Mouse (Mus musculus) G1E (cell line): ENCODE results near the gene Bdh1.

Experiments
- CTCF ChIP-seq: IDR thresholded peaks from 2 replicates; pipeline ENCODE4 v1.5.1; 2012; ENCODE audit warnings: low read depth, low read length, inconsistent platforms, mixed read lengths
- GATA1 ChIP-seq: IDR thresholded peaks from 2 replicates; pipeline ENCODE4 v1.6.1; 2012; ENCODE audit warnings: borderline replicate concordance, low read length, inconsistent platforms, mixed read lengths
- GATA2 ChIP-seq: IDR thresholded peaks from 2 replicates; pipeline ENCODE4 v1.6.1; 2012; ENCODE audit warnings: low read depth, low read length, inconsistent platforms, borderline replicate concordance
- POLR2AphosphoS5 ChIP-seq: IDR thresholded peaks from 2 replicates; pipeline ENCODE4 v1.6.1; 2012; ENCODE audit warnings: low read depth, low read length, inconsistent platforms; ENCODE audit not compliant: insufficient replicate concordance
- TAL1 ChIP-seq: conservative IDR thresholded peaks from 2 replicates; pipeline ENCODE4 v1.6.1; 2012; ENCODE audit warnings: low read depth, low read length, inconsistent platforms, mixed read lengths

DNA sequence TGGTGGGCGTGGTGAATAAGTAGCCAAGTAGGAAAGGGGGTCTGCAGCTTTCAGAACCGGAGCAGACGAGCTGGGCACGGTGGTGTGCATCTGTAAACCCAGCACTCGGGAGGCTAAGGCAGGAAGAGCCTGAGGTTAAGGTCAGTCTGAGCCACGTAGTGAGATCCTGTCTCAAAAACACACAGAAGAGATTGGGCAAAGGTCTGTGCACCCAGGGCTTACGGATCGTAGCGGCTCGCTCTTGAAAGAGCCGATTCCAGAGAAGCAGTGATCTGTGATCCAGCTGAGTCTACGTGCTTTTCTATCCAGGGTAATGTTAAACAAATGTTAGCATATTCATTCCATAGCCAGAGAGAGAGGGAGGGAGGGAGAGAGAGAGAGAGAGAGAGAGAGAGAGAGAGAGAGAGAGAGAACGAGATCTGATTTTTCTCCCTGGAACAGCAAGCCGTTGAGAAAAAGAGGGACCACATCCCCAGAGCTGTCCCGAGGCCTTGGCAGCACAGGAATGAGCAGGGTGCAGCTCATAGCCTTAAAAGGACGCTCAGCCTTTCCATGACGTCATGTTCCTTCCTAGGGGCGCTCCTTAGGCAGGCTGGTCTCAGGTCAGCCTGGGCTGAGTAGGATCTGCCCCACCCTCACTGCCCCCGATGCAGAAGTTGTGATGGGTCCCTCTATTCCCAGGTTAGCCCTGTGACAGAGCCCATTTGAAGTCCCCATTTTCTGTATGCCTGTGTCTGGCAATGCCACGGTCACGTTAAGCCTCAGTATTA, 33.4 kb downstream of the Bdh1 start:
- TF ChIP-seq CTCF (no peak), GATA1 (no peak), TAL1 (no peak), POLR2AphosphoS5 (no peak), GATA2 (no peak)
